Mouse (Mus musculus): ENCODE results near the gene Cd80.

Cd80 gene

GRCm38 (mm10) chr16:38447366-38447765 is 8.0 kb upstream of the Cd80 start:
- CTCF ChIA-PET, result no interaction called here

GRCm38 (mm10) chr16:38448458-38448857 is 6.9 kb upstream of the Cd80 start:
- CTCF ChIA-PET, result no interaction called here

DNA sequence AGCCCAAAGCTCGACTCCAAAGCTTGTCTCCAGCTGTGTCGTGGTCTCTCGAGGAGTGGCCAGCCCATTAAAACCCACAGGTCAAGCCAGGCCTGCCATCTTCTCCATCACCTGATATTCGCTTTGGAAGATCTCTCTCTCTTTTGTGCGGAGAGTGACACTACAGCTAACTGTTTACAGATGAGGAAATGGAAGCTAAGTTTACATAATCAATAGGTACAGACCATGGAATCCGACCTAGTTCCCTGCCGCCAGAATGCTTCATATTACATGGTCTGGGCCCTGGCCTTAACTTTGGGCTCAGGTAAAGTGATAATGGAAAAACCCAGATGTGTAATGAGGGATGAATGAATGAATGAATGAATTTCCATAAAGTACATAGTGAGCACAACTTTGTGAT is 4.7 kb upstream of the Cd80 start:
- CTCF ChIA-PET, result no interaction called here

DNA sequence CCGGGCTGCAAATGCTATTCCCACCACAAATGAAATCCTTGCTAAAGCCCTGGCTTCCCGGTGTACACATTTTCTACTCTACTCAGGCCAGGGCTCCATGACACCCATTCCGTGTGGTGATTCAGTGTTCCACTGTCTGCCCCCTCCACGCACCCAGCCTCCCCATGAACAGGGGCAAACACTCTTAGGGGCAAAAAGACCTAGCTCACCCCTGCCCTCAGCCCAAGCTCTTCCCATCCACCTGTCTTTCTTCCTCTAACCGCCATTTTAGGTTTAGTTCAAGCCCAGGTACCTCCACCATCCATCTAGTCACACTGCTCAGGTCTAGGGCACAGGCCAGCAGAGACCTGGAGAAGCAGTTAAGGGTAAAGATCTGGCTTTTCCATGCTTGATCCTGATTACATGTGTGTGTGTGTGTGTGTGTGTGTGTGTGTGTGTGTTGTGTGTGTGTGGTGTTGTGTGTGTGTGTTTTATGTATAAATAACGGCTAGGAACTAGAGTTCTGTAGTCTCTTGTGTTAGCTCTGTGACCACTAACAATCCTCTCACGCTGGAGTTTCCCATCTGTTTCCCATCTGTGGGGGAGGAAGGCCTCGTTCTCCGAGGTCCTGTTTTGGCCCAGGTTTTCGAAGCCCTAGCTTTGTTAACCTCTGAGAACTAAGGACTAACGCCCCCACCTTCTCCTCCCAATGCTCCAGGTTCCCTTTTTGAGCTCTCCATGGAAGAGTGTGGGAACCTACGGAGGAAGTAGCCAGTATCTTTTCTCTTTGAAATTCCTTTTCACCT is 3.7 kb upstream of the Cd80 start:
- CTCF ChIA-PET, result no interaction called here

DNA sequence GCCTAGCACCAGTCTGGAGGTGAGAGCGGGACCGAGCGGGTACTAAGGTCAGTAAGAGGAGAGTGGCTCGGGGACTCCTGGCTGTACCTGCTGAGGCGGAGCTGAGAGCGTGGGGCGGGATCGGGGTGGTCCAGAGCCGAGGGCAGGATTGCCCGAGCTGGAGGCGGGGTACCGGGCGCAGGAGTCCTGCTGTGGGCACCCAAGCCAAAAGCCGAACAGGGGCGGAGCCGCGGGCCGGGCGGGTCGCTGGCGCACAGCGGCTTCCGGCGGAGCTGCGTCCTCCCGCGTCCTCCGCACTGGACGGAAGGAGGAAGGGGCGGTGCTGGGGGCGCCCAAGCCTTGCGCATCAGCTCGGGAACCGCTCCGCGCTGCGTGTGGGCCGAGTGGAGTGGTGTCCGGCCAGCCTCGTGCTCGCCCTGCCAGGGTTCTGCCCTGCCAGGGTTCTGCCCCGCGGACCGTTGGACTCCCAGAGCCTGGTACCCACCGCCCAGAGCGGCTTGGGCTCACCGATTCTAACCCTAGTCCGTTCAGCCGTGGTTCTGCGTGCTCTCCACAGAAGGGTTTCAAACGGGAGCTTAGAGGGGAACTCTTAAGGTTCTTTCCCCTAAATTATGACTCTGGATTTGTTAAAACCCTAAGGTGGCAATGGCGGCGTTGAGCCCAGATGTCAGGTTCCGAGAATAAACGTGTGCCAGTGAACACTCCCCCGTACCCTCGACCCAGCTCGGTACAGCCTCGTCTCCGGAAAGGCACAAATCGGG is 2.7 kb upstream of the Cd80 start, which contains the start of gene Adprh:
Gene Adprh (minus strand): TSS at position 262 of the 761 bp plus-strand sequence.
- CTCF ChIA-PET, result no interaction called here

DNA sequence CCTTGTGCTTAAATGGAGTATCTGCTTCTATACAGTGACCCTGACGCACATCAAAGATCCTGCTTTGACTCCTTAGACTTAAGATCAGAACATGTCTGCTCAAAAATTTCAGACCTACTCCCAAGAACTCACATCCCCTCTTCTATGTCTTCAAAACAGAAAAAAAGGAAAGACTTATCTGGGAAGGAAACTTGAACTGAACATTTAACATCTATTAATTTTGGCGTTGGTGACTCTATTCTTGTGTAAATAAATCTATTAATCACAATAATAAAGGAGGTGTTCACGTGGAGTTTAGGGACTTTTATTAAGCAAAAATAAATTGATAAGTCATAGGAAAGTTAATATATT is 2.2 kb upstream of the Cd80 start:
- CTCF ChIA-PET, result no interaction called here

DNA sequence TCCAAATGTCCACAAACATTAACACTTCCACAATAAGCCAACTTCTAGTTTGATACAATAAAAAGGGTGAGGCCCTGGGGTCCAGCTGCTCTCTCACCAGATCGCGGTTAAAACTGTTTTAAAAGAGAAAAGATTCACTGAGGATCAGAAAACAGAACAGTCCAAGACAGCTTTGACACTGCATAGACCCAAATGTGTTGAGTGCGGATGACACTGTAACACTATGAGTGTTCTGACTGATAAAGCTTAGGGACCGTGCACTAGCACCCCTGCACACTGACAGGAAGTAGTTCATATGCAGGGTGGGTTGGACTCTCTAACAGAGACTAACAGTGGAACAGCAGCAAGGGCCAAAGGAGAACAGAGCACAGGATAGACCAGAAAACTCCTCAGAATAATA is 1.4 kb upstream of the Cd80 start:
- CTCF ChIA-PET, result no interaction called here

GRCm38 (mm10) chr16:38454533-38455254 is 667 bp upstream of the Cd80 start:
- CTCF ChIA-PET, result no interaction called here

DNA sequence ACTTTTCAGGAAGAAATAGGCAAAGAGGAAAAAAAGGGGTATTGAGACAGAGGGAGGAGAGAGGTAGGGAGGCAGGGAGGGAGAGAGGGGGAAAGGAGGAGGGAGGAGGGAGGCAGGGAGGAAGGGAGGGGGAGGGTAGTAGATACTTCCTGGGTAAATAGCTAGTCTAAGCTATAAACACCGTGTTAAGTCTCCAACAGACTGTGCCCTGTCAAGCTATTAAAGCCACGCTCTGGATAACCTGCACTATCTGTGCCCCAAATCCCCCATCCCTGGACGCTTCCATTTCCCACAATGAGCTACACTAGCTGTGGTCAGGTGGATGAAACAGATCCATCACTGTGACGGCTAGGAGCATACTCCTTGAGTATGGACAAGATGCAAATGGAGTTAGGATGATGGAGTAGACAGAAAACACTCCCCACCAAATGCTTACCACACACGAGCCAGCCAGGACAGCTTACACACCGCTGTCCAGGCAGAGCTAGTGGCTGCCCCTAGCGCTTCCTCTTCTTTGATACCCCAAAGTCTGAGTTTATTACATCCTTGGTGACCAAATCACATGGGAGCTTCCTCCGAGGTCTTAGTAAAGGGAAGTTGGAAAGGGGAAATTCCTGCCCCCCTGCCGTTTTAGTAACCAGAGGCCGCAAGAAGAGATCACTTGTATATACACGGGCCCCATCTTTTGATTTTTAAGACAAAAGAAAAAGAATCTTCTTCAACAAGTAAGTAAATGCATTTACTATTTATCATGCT is 1.6 kb downstream of the Cd80 start:
- CTCF ChIA-PET, result interaction anchor here (0.7 kb wide), 1 partner anchor 78 kb away, joined by 3 read pairs; no protein-coding TSS in a partner anchor

DNA sequence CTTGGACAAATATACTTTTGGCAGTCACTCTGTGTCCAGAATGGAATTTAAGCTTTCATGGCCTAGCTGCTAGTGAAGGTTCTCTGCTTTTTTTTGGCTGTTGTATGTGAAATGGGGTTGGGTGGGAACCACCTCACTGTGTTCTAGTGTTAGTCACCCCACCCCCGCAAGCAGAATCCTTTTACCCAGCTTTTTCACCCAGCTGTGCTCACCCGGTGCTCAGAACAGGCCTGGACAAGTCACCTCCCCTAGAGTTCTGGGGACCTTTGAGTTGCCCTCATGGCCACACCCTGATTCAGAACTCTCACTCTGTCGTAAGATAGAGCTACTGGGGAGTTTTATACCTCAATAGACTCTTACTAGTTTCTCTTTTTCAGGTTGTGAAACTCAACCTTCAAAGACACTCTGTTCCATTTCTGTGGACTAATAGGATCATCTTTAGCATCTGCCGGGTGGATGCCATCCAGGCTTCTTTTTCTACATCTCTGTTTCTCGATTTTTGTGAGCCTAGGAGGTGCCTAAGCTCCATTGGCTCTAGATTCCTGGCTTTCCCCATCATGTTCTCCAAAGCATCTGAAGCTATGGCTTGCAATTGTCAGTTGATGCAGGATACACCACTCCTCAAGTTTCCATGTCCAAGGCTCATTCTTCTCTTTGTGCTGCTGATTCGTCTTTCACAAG is 3.4 kb downstream of the Cd80 start:
- CTCF ChIA-PET, result no interaction called here

GRCm38 (mm10) chr16:38459990-38460389 is 4.6 kb downstream of the Cd80 start:
- CTCF ChIA-PET, result no interaction called here

- CTCF ChIA-PET, result interaction anchor here (0.7 kb wide), 1 partner anchor 27 kb away, joined by 3 read pairs; no protein-coding TSS in a partner anchor
Measured at GRCm38 (mm10) chr16:38461749-38462148, 6.4 kb downstream of the Cd80 start.

GRCm38 (mm10) chr16:38462161-38462560 is 6.8 kb downstream of the Cd80 start:
- CTCF ChIA-PET, result interaction anchor here (0.7 kb wide), 1 partner anchor 26 kb away, joined by 3 read pairs; no protein-coding TSS in a partner anchor

- CTCF ChIA-PET, result no interaction called here
Measured at GRCm38 (mm10) chr16:38463305-38463704, 7.9 kb downstream of the Cd80 start.

- CTCF ChIA-PET, result no interaction called here
Measured at GRCm38 (mm10) chr16:38466089-38466488, 10.7 kb downstream of the Cd80 start.

DNA sequence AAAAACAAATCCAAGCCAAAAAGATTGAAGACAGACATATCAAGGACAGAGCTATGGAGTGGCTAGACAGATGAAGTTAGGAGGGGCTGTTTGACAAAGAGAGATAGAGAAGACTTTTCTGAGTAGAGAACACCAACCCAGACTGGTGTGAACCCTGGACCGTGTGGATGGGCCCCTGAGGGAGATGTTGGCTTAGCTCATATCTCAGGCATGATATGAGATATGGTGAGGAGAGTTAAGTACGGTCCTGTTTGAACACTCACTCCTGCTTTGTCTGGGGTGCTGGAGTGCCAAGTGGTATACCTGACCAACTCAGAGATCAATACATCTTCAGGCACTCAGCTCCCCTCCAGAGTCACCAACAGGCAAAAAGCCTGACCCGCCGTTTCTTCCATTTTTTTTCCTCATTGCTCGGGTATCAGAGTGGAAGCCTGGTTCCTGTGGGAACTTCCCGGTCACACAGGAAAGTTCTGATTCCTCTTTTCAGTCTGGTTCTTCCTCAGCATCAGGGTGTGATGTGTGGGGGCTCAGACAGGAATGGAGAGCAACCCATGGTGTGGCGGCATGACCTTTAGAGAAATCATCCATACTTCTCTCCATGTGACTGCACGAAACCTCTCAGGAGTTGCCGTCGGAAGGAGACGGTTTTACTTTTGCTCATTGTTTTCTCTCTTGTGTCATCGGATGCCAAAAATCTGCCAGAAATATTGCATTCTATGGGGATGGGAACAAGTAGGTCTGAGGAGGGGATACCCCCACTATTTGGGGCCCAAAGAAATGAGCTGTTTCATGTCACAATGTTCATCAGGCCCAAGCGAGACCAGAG is 11.9 kb downstream of the Cd80 start:
- CTCF ChIA-PET, result no interaction called here

DNA sequence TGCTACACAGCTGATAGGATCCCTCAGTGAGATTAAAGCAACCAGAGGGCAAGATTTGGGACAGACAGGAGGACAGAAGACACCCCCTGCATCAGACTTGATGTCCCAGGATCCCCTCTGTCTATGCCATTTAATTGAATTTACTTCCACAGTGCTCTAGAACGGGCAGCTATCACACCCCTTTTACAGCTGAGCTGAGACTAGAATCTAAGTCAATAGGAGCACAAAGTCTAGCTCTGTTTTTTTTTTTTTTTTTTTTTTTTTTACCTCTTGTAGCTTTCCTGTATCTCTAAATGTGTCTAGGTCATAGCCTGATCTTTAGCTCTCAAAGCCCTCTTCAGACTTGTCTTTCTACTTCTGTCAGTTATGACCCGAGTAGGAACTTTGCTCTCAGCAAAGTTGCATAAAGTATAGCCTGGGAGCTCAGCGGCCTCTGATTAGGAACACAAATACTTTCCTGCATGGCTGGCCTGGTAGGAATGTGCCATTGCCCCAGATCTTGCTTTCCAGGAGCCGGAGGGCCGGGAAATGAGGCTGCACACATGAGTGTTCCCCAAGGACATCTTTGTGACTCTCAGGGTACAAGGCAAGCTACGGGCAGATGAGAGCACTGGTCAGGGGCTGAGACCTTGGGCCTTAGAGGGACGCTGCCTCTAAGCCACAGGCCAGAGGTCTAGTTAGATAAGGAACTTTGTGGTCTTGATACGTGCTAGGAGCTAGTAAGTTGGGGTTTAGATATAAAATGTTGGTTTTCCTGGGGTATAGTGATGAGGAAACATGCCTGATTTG is 12.8 kb downstream of the Cd80 start:
- CTCF ChIA-PET, result no interaction called here

DNA sequence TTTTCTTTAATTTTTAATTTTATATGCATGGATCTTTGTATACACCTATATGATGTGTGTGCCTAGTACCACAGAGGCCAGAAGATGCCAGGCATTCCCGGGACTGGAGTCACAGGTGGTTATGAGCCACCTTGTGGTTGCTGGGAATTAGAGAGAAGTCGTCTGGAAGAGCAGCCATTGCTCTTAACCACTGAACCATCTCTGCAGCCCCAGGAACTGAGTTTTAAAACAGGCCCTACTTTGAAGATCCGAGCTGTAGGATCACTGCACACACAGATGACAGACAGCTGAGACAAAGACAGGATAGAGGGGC is 13.3 kb downstream of the Cd80 start:
- CTCF ChIA-PET, result interaction anchor here (0.5 kb wide), 1 partner anchor 14 kb away, joined by 4 read pairs; no protein-coding TSS in a partner anchor

DNA sequence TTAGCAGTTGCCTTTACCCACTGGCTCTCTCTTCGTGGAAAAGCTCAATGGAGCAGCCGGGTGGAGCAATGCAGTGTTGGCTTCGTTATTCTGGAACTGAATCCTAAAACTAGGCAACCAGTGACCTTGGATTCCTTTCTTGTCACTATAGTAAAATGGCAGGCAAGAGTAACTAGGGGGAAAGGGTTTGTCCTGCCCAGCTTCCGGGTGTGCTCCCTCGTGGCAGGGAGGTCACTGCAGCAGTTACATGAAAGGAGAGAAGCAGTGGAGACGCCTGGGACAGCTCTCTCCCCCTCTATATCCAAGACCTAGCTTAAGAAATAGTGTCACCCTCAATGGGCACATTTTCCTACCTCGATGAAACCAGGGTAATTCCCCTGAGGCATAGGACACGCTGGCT is 14.1 kb downstream of the Cd80 start:
- CTCF ChIA-PET, result interaction anchor here (0.5 kb wide), 2 partner anchors 13 to 61 kb away, joined by 4 to 5 read pairs; no protein-coding TSS in a partner anchor

Data from spleen, embryonic (tissue).